Mouse (Mus musculus) 3134 (cell line): ENCODE results near the gene Gm4791.

ENCODE experiments used
- DNase-seq: peaks from one replicate; pipeline ENCODE4 v3.0.0-alpha.2; 2011; ENCODE audit warnings: low spot score; ENCODE audit not compliant: insufficient read length; ENCODE audit errors: extremely low read depth

Gene Gm4791

DNA sequence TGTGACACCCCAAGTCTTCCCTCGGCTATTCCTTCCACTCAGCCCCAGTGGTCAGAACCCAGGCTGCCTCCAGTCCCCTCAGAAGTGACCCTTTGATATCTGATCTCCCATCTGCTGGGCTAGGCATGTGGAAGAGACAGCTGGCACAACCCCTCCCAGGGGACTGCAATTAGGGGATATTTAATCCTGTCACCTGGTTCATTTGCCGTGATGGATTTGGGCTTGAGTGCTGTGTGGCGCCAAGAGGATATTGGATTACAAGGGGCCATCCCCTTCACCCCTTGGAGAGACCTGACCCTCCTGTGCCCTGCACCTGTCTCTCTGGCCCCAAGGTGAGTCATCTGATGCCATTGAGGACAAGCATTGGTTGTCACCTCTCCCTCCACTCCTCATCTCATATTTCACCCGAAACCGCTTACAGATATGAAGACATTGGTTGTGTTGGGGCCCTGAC, at the start of gene Gm4791:
Gm4791 (plus strand) TSS at position 404 of the 454 bp plus-strand sequence.
- no peak for DNase-seq

DNA sequence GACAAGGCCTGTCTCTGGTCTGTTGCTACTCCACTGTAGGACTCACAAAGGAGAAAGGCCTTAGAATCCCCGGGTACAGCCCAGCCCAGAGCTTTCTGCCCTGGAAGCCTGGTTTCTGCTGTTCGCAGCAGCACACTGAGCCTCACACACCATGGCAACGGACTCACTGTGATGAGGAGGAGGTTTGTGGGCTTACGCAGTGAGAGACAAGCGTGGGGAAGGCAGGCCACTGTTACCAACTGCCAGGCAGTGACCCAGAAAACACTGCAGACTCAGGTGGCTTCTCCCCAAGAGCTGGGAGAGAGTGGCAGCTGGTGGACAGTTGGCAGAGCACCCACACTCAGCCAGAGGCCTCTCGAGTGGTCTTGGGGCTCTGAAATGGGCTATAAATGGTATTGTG, 42.3 kb upstream of the Gm4791 start:
- no peak for DNase-seq

DNA sequence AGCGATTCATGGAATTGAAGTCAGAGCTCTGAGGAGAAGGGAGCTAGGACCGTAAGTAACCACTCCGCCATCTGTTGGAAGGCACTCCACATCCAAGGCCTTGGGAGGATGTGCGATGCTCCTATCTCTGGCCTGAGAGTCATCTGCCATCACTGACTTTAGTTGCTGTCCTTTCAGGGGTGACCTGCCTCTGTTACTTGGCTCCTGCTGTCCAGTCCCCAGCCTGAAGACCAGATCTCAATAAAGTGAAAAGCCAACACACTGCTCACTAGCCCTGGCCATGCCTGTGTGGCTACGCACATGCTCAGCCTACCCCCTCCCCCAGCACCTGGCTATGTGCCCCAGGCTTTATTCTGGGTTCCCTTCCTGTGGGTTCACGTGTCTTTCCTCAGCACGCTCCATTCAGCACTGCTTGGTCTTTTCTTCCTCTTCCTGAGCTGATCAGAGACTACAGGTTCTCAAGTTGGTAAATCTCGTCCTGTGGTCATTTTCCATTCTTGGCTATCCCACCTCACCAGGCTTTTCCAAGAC, 41.1 kb upstream of the Gm4791 start:
- DNase-seq, result no peak

DNA sequence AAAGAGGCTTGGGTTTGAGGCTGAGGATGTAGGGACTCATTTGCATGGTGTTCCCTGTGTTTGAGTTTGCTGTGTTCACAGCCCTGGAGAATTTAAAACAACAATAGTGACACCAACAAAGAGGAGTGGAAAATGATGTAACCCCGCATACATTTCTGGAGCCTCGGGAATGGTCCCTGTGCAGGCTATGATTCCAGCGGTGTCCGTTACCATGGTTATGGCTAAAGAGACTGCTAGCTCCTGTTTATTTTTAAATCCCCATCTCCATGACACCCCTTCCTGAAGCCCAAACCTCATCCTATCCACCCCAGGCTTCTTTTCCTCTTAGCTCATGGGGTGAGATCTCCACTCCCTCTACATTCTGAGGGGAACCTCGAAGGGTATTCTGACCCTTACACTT, 32.5 kb upstream of the Gm4791 start:
- no peak for DNase-seq

DNA sequence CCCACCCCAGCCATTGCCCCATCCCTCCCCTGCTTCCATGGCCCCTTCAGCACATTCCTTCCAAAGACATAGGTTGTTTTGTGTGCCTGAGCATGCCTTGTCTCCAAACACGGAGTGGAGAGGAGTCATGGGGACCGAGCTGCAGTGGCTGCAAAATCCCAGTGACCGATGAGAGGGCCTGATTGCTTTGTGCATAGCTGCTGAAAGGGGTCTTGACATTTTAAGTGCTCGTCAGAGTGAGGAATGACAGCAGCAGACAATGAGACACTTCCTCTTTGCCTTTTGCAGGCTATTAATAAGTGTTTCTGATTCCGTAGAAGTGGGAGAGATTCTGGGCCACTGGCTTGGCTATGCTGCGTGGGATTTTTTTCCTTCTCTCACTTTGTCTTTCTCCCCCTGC, 29.6 kb upstream of the Gm4791 start:
- DNase-seq, result no peak

DNA sequence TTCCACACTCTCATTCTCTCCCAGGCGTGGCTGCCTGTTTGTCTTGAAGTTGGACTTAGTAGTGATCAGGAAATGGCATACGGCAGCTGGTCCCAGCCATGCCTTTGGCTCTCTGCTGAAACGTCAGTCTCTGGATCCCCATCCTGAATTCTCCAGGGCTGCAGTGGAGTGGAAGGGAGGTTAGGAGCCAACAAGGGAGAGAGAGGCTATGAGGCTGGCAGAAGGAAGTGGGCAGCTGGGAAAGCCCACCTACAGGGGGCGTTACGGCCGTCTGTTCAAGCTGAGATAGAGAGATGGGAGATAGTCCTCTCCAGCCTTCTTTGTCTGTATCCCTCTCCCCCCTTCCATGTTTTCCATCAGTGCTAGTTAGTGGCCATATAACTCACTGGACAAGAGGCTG, 29.1 kb upstream of the Gm4791 start:
- DNase-seq, result no peak

DNA sequence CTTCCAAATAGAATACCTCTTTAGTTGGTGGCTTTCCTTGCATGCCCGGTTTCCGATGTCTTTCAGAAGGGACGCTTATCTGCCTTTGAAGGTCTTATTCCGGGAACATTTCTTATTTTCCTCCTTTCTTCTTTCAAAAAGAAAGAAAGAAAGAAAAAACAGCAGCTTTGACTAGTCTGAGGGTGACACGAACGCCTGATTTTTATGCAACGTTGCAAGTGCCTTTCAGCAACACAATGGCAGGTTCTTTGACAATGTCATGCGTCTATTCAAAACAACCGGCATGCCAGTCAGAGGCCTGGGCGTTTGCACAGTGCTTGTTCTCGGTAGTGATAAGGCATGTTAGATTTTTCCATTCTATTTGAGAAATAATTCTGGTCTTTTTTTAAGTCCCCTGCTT, 19.7 kb upstream of the Gm4791 start:
- no peak for DNase-seq

DNA sequence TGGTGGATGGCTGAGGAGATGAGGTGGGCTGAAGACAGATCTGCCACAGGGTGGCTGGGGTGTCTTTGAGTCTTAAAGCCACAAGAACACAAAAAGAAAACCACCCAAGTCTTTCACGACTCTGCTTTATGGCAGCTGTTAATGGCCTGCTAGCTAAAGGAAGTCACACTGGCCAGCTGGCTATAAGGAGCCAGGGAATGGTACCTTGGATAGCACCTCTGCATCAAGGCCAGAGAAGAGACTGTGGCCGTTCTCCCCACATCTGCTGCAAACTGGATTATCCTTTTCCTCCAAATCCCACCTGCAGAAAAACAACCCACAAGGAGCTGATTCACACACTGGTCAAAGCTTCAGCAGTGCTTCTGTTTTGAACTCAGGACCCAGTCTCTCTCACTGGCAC, 18.4 kb upstream of the Gm4791 start:
- no peak for DNase-seq

DNA sequence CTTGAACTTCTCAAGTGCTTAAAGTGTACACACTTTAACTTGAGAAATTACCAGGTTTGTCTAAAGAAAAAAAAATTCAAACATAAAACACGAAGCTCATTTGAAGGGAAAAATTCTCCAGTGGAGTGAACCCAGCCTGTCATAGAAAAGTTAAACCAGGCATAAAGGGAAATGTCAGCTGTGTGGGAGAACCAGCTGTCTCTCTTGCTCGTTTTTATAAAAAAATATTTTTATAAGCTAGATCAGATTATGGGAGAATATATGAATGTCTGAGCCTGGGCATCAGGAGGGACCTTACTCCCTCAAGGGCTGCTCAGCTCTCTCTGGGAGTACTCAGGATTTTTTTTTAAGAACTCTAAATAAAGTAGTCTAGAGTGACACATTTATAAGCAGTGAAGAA, 15.1 kb upstream of the Gm4791 start:
- no peak for DNase-seq

DNA sequence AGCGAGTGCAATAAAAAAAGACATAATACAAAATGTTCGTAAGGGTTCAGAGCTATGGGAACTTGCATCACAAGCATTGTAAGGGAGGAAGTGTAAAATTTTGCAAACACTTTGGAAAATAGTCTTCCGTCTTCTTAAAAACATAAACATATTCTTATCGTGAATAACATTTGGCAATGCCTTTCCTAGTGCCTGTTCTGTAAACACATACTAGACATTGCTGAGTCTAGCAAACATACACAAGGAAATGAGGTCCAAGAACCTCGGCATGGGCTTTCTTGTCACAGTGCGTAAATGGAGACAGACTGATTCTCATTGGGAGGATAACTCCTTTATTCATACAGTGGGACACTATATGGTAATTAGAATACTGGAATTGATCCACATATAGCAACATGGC, 43.0 kb downstream of the Gm4791 start:
- no peak for DNase-seq
